Mouse (Mus musculus): ENCODE measurements around the gene Ccdc124.
"Not testable (repeated sequence)": the region's sequence is repeated elsewhere in the genome, so short reads cannot be mapped to it uniquely, and the experiment has no call there.

DNA sequence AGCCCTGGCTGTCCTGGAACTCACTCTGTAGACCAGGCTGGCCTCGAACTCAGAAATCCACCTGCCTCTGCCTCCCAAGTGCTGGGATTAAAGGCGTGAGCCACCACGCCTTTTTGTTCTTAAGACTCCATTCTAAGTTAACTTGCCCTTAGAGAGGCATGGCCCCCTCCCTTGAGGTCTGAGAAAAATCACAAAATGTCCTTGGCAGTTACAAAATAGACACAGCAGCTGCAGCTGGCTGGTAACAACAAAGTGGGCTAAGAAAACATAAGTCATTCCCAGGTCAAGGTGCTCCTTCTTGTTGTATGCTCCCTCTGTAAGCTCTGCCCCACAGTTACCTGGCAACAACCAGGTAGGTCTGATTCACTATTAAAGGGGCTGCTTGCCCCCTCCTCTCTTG lies 51.1 kb downstream of the Ccdc124 start:
- TF ChIP-seq ZC3H11A (IDR thresholded peaks at IDR 0.05; ENCODE audit: borderline replicate concordance, low read depth, low read length); MAFK (IDR thresholded peaks at IDR 0.05; ENCODE audit: insufficient read depth, low read depth, low read length); HCFC1 (IDR thresholded peaks at IDR 0.05; ENCODE audit: borderline replicate concordance, insufficient read depth, low read length); CHD2 (IDR thresholded peaks at IDR 0.05; ENCODE audit: low read depth, low read length): not testable (repeated sequence)
